Mouse (Mus musculus) naive thymus-derived CD4-positive, alpha-beta T cell, adult 2 months (primary cell): ENCODE data around the gene Nprl3.

Experiments
- DNase-seq: peaks from one replicate; pipeline ENCODE4 v3.0.0-alpha.2; 2011; ENCODE audit warnings: low read depth

Gene Nprl3

GRCm38 (mm10) chr11:32245614-32246013 is 21.9 kb downstream of the Nprl3 start:
- DNase-seq = no peak

- no peak for DNase-seq
Observed at GRCm38 (mm10) chr11:32244617-32245016, 22.9 kb downstream of the Nprl3 start.

- no peak for DNase-seq
Observed at GRCm38 (mm10) chr11:32244064-32244463, 23.4 kb downstream of the Nprl3 start.

- no peak for DNase-seq
Observed at GRCm38 (mm10) chr11:32243205-32243955, 24.1 kb downstream of the Nprl3 start.

- no peak for DNase-seq
Observed at GRCm38 (mm10) chr11:32242209-32242608, 25.3 kb downstream of the Nprl3 start.

- DNase-seq = no peak
Observed at GRCm38 (mm10) chr11:32241391-32241790, 26.1 kb downstream of the Nprl3 start.

GRCm38 (mm10) chr11:32238093-32238860 is 29.2 kb downstream of the Nprl3 start:
- peak; percentile 85 for DNase-seq

- DNase-seq = no peak
Observed at GRCm38 (mm10) chr11:32237411-32237795, 30.1 kb downstream of the Nprl3 start.

- DNase-seq = peak; percentile 51
Observed at GRCm38 (mm10) chr11:32236712-32237410, 30.6 kb downstream of the Nprl3 start.

- no peak for DNase-seq
Observed at GRCm38 (mm10) chr11:32236132-32236531, 31.4 kb downstream of the Nprl3 start.

- DNase-seq = no peak
Observed at GRCm38 (mm10) chr11:32235646-32236045, 31.9 kb downstream of the Nprl3 start.

- DNase-seq = no peak
Observed at GRCm38 (mm10) chr11:32234816-32235485, 32.6 kb downstream of the Nprl3 start.

GRCm38 (mm10) chr11:32233895-32234294 is 33.6 kb downstream of the Nprl3 start:
- DNase-seq = no peak

- no peak for DNase-seq
Observed at GRCm38 (mm10) chr11:32232848-32233247, 34.7 kb downstream of the Nprl3 start.

- DNase-seq = no peak
Observed at GRCm38 (mm10) chr11:32231125-32231524, 36.4 kb downstream of the Nprl3 start.

GRCm38 (mm10) chr11:32230220-32230619 is 37.3 kb downstream of the Nprl3 start:
- no peak for DNase-seq

- no peak for DNase-seq
Observed at GRCm38 (mm10) chr11:32228292-32228845, 39.1 kb downstream of the Nprl3 start.

GRCm38 (mm10) chr11:32227555-32227954 is 40.0 kb downstream of the Nprl3 start:
- DNase-seq = no peak

- no peak for DNase-seq
Observed at GRCm38 (mm10) chr11:32227041-32227440, 40.5 kb downstream of the Nprl3 start.

- DNase-seq = peak; percentile 94
Observed at GRCm38 (mm10) chr11:32226124-32226871, 41.2 kb downstream of the Nprl3 start, which contains the start of gene Mpg. Gene Mpg (plus strand): TSS chr11:32226505.
